Comparison of ENCODE assay signal across 8 mouse cellular contexts in the genomic region with DNA sequence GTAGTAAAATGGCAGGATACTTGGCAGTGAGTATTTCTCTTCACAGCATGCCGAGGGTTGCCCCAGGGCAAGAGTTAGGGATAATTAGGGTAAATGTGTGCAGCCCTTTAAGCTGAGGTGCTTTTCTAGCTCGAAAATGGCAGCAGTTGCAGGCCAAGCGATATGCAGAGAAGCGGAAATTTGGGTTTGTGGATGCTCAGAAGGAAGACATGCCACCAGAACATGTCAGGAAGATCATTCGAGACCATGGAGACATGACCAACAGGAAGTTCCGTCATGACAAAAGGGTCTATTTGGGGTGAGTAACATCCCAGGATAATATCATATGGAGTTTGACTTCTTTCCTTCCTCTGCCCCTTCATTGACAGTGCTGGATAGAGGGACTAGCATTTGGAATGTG. TPM values are rescaled to one million over a fixed set of nuclear protein-coding genes. Genes with fewer than 3 reads are reported as not detected.
DNase-seq lines count a peak whose midpoint lies in the region; ATAC-seq and TF ChIP-seq lines count a peak whose summit lies in the region.

No protein-coding gene starts in this region.

- H3K4me2 ChIP-seq in hindbrain, embryonic 11.5 days (replicated peaks; ENCODE audit: low read depth, low read length) = peak overlapping the region; percentile 92
- peak overlapping the region; percentile 93 for H3K4me2 ChIP-seq in midbrain, embryonic 12.5 days (replicated peaks)

- peaks cover 7% of the 10 kb centered on the region; the same call in 1 of the 2 replicates for H3K4me1 ChIP-seq in kidney, adult 2 months (ENCODE audit: control insufficient read depth, insufficient read depth, low read length)
- H3K4me1 ChIP-seq in G1E (ENCODE audit: insufficient read depth, low read depth, low read length) = peaks cover 31% of the 10 kb centered on the region
- peaks cover 6% of the 10 kb centered on the region for H3K4me1 ChIP-seq in hindbrain, embryonic 11.5 days (replicated peaks; ENCODE audit: control insufficient read depth, insufficient read depth, low read length)
- peaks cover 9% of the 10 kb centered on the region for H3K4me1 ChIP-seq in midbrain, embryonic 12.5 days

- H3K9me3 ChIP-seq in G1E (replicated peaks) = no peaks in the 10 kb centered on the region
- no peaks in the 10 kb centered on the region for H3K9me3 ChIP-seq in hindbrain, embryonic 11.5 days (ENCODE audit: control insufficient read depth, low read length)
- H3K9me3 ChIP-seq in midbrain, embryonic 12.5 days = no peaks in the 10 kb centered on the region

- H3K4me3 ChIP-seq in kidney, adult 2 months (ENCODE audit: insufficient read depth, low read depth, low read length) = peak overlapping the region; percentile 55
- peak overlapping the region; percentile 91 for H3K4me3 ChIP-seq in G1E (ENCODE audit: low read depth, low read length)
- peak overlapping the region; percentile 94 for H3K4me3 ChIP-seq in hindbrain, embryonic 11.5 days (ENCODE audit: low read depth, low read length)
- peak overlapping the region; percentile 99 for H3K4me3 ChIP-seq in midbrain, embryonic 12.5 days

- H3K27ac ChIP-seq in kidney, adult 2 months (ENCODE audit: insufficient read depth, low read depth, low read length) = no peak overlapping the region
- H3K27ac ChIP-seq in hindbrain, embryonic 11.5 days (ENCODE audit: low read depth, low read length) = no peak overlapping the region
- no peak overlapping the region for H3K27ac ChIP-seq in midbrain, embryonic 12.5 days (replicated peaks)

- peak overlapping the region; percentile 91 for H3K9ac ChIP-seq in hindbrain, embryonic 11.5 days (ENCODE audit: low read depth, low read length)
- peak overlapping the region; percentile 97 for H3K9ac ChIP-seq in midbrain, embryonic 12.5 days (replicated peaks)

- H3K27me3 ChIP-seq in kidney, adult 2 months (replicated peaks; ENCODE audit: control insufficient read depth, insufficient read depth, low read length) = no peaks in the 10 kb centered on the region
- H3K27me3 ChIP-seq in G1E (ENCODE audit: insufficient read depth, low read length) = no peaks in the 10 kb centered on the region
- H3K27me3 ChIP-seq in hindbrain, embryonic 11.5 days (ENCODE audit: control insufficient read depth, insufficient read depth, low read length) = no peaks in the 10 kb centered on the region
- H3K27me3 ChIP-seq in midbrain, embryonic 12.5 days = peaks cover 8% of the 10 kb centered on the region

- peaks cover 1% of the 10 kb centered on the region; the same call in 1 of the 2 replicates for H3K36me3 ChIP-seq in kidney, adult 2 months (ENCODE audit: control insufficient read depth, insufficient read depth, low read length)
- peaks cover 49% of the 10 kb centered on the region for H3K36me3 ChIP-seq in G1E (replicated peaks)
- peaks cover 22% of the 10 kb centered on the region for H3K36me3 ChIP-seq in hindbrain, embryonic 11.5 days (ENCODE audit: control insufficient read depth, insufficient read depth, low read length)
- peaks cover 32% of the 10 kb centered on the region for H3K36me3 ChIP-seq in midbrain, embryonic 12.5 days

- no peak for TF ChIP-seq CTCF in kidney, adult 2 months (conservative IDR thresholded peaks at IDR 0.05; ENCODE audit: insufficient read depth, insufficient read length, low read depth, low read length)
- TF ChIP-seq CTCF in G1E (IDR thresholded peaks at IDR 0.05; ENCODE audit: low read depth, low read length) = no peak

- ATAC-seq in G1E (ENCODE audit: extremely low read depth, insufficient number of reproducible peaks, low FRiP score, poor library complexity, severe bottlenecking) = no peak
- no peak for ATAC-seq in hindbrain, embryonic 11.5 days (ENCODE audit: low FRiP score)
- ATAC-seq in midbrain, embryonic 12.5 days (ENCODE audit: low FRiP score, low read depth) = no peak
- no peak for ATAC-seq in activated CD4-positive, CD25-positive, alpha-beta regulatory T cell, adult 4 months

- 14% methylated on average over 6 of the region's 6 CpGs for WGBS in kidney, adult 2 months
- WGBS in hindbrain, embryonic 11.5 days = 50% methylated on average over 6 of the region's 6 CpGs
- WGBS in midbrain, embryonic 12.5 days = 50% methylated on average over 6 of the region's 6 CpGs

- no peak for DNase-seq in kidney, adult 2 months
- no peak for DNase-seq in kidney, adult 8-10 months
- no peak for DNase-seq in G1E (ENCODE audit: low spot score)
- DNase-seq in hindbrain, embryonic 11.5 days (ENCODE audit: low spot score) = no peak
- no peak for DNase-seq in thymus, postnatal 36 days
- DNase-seq in right cerebral cortex, postnatal 14 days = no peak

- no peak for TF ChIP-seq POLR2A in kidney, adult 2 months (IDR thresholded peaks at IDR 0.05; ENCODE audit: low read depth, low read length)

RNA-seq across cellular contexts. Expression of a gene that starts 0.9 kb away (rescaled TPM):
- polyA plus RNA-seq in kidney, adult 2 months (2012; rRNA removed) = 88.0 and 92.7 TPM in 2 replicates
- 537 and 539 TPM in 2 replicates for total RNA-seq in G1E (2014; fragmentation: Nextera tagmentation)
- 147 and 150 TPM in 2 replicates for total RNA-seq in G1E (2017)
- 55.3 and 90.1 TPM in 2 replicates for polyA plus RNA-seq in G1E (2012)
- polyA plus RNA-seq in hindbrain, embryonic 11.5 days (2014; fragmentation: Nextera tagmentation; extraction: Ambion mirVana) = 86.6 and 89.6 TPM in 2 replicates
- 78.5 and 81.6 TPM in 2 replicates for polyA plus RNA-seq in midbrain, embryonic 12.5 days (2016; fragmentation: Nextera tagmentation; extraction: Ambion mirVana)
- 10 to 100 TPM; 33.9 to 38.7 TPM for polyA plus RNA-seq in activated CD4-positive, CD25-positive, alpha-beta regulatory T cell, adult 4 months (2017; shearing (Covaris generic))

RNA-seq across cellular contexts. Expression of a gene that starts 22.4 kb away (rescaled TPM):
- polyA plus RNA-seq in kidney, adult 2 months (2012; rRNA removed) = 19.3 and 19.8 TPM in 2 replicates
- total RNA-seq in G1E (2014; fragmentation: Nextera tagmentation) = 1.1 and 1.2 TPM in 2 replicates
- 0.29 and 0.49 TPM in 2 replicates for total RNA-seq in G1E (2017)
- polyA plus RNA-seq in G1E (2012) = 0.18 and 0.25 TPM in 2 replicates
- 0.63 and 0.66 TPM in 2 replicates for polyA plus RNA-seq in hindbrain, embryonic 11.5 days (2014; fragmentation: Nextera tagmentation; extraction: Ambion mirVana)
- 0.30 and 0.66 TPM in 2 replicates for polyA plus RNA-seq in midbrain, embryonic 12.5 days (2016; fragmentation: Nextera tagmentation; extraction: Ambion mirVana)
- polyA plus RNA-seq in activated CD4-positive, CD25-positive, alpha-beta regulatory T cell, adult 4 months (2017; shearing (Covaris generic)) = not detected

RNA-seq across cellular contexts. Expression of a gene that starts 25.8 kb away (rescaled TPM):
- polyA plus RNA-seq in kidney, adult 2 months (2012; rRNA removed) = 13.3 and 17.3 TPM in 2 replicates
- total RNA-seq in G1E (2014; fragmentation: Nextera tagmentation) (not detected in 2 replicates), G1E (2017) (0.11 TPM in 1 of 2 replicates, not detected in the other)
- polyA plus RNA-seq in G1E (2012) = 0.03 and 0.08 TPM in 2 replicates
- 3.4 and 4.0 TPM in 2 replicates for polyA plus RNA-seq in hindbrain, embryonic 11.5 days (2014; fragmentation: Nextera tagmentation; extraction: Ambion mirVana)
- 4.7 TPM in 2 replicates for polyA plus RNA-seq in midbrain, embryonic 12.5 days (2016; fragmentation: Nextera tagmentation; extraction: Ambion mirVana)
- polyA plus RNA-seq in activated CD4-positive, CD25-positive, alpha-beta regulatory T cell, adult 4 months (2017; shearing (Covaris generic)) = under 1 TPM; 0.42 to 0.47 TPM

RNA-seq across cellular contexts. Expression of a gene that starts 26.0 kb away (rescaled TPM):
- polyA plus RNA-seq in kidney, adult 2 months (2012; rRNA removed) = 14.2 and 14.6 TPM in 2 replicates
- total RNA-seq in G1E (2014; fragmentation: Nextera tagmentation) = 1.7 TPM in 1 of 2 replicates, not detected in the other
- 0.58 and 1.8 TPM in 2 replicates for total RNA-seq in G1E (2017)
- not detected in 2 replicates for polyA plus RNA-seq in G1E (2012)
- 9.1 and 9.9 TPM in 2 replicates for polyA plus RNA-seq in hindbrain, embryonic 11.5 days (2014; fragmentation: Nextera tagmentation; extraction: Ambion mirVana)
- polyA plus RNA-seq in midbrain, embryonic 12.5 days (2016; fragmentation: Nextera tagmentation; extraction: Ambion mirVana) = 5.9 and 9.1 TPM in 2 replicates
- 10 to 100 TPM in 1 of 2 experiments, 1 to 10 TPM in 1; 5.6 to 16.0 TPM for polyA plus RNA-seq in activated CD4-positive, CD25-positive, alpha-beta regulatory T cell, adult 4 months (2017; shearing (Covaris generic))

RNA-seq across cellular contexts. Expression of a gene that starts 33.0 kb away (rescaled TPM):
- polyA plus RNA-seq in kidney, adult 2 months (2012; rRNA removed) = 17.7 and 21.0 TPM in 2 replicates
- total RNA-seq in G1E (2014; fragmentation: Nextera tagmentation) (6.3 and 12.3 TPM in 2 replicates), G1E (2017) (15.0 and 17.4 TPM in 2 replicates)
- 18.7 and 20.5 TPM in 2 replicates for polyA plus RNA-seq in G1E (2012)
- polyA plus RNA-seq in hindbrain, embryonic 11.5 days (2014; fragmentation: Nextera tagmentation; extraction: Ambion mirVana) = 3.1 and 4.1 TPM in 2 replicates
- 8.6 and 9.4 TPM in 2 replicates for polyA plus RNA-seq in midbrain, embryonic 12.5 days (2016; fragmentation: Nextera tagmentation; extraction: Ambion mirVana)
- 1 to 10 TPM; 5.2 to 7.3 TPM for polyA plus RNA-seq in activated CD4-positive, CD25-positive, alpha-beta regulatory T cell, adult 4 months (2017; shearing (Covaris generic))

Comparison
In these comparisons a context has a peak if more than half of its experiments do, and no peak if none do; other contexts are left out.
1. RNA of a gene that starts 22.4 kb away (polyA plus RNA-seq): 19.3 to 19.8 TPM in kidney, adult 2 months; 0.30 to 0.66 TPM in midbrain, embryonic 12.5 days, 0.63 to 0.66 TPM in hindbrain, embryonic 11.5 days, 0.18 to 0.25 TPM in G1E and not detected in activated CD4-positive, CD25-positive, alpha-beta regulatory T cell, adult 4 months; every median in the first group is over 10 times any median in the second.
2. Peak in every context shown above with its lines, with median percentiles within 50 percentile points of each other: H3K4me3 ChIP-seq.